Mouse (Mus musculus): ENCODE data around the gene Stub1.
"Not testable (repeated sequence)": the region's sequence is repeated elsewhere in the genome, so short reads cannot be mapped to it uniquely, and the experiment has no call there.

Gene Stub1

GRCm38 (mm10) chr17:25825311-25825710 lies 7.9 kb downstream of the Stub1 start:
- in situ Hi-C loops (cut with MboI, MseI) = no loop called here

- in situ Hi-C loops (cut with MboI, MseI) = no loop called here
Observed at GRCm38 (mm10) chr17:25824362-25825142, 8.7 kb downstream of the Stub1 start.

DNA sequence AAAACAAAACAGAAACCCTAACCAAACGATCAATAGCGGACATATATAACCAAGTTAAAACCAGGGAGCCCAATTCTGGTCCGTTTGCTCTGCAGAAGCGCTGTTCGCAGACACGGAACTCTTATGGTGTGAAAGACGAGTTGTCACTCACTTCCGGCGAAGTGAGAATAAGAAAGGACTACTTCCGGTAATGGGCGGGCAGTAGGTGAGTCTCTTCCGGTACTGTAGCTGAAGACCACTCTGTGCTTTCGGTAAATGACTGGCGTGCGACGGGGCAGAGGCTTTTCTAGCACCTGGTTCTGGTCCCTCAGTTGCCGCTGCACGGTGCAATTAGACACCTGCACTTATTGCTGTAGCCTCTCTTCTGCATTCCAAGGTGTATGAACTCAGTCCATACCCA lies 9.8 kb downstream of the Stub1 start, which contains the start of gene Wdr24:
Gene Wdr24 (plus strand): TSS at position 176 of the 400 bp plus-strand sequence.
- in situ Hi-C loops (cut with MboI, MseI) = no loop called here

- in situ Hi-C loops (cut with MboI, MseI) = no loop called here
Observed at GRCm38 (mm10) chr17:25818851-25819780, 14.1 kb downstream of the Stub1 start.

GRCm38 (mm10) chr17:25817662-25818061 lies 15.5 kb downstream of the Stub1 start:
- in situ Hi-C loops (cut with MboI, MseI) = no loop called here

DNA sequence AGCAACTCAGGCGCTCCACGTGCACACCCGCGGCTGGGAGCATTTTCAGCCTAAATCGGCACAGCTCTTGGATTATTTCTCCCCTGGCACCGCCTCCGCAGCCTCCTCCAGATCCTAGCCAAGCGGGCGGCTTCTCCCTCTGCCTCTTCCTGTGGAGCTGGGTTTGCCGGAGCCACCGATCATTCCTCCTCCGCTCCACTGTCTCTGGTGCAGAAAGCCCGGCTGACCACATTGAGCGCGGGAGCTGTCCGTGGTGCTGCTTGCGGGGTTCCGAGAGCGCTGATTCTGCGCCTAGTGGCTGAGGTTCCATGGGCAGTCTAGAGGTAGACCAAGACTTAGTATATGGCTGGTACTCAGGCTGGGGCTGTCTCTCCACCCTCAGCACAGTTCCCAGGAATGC lies 19.7 kb downstream of the Stub1 start:
- in situ Hi-C loops (cut with MboI, MseI) = no loop called here

- in situ Hi-C loops (cut with MboI, MseI) = no loop called here
Observed at GRCm38 (mm10) chr17:25810890-25811289, 22.3 kb downstream of the Stub1 start.

GRCm38 (mm10) chr17:25809606-25810340 lies 23.4 kb downstream of the Stub1 start:
- in situ Hi-C loops (cut with MboI, MseI) = no loop called here

- in situ Hi-C loops (cut with MboI, MseI) = no loop called here
Observed at GRCm38 (mm10) chr17:25808789-25809605, 24.2 kb downstream of the Stub1 start, which contains the start of gene Fbxl16. Gene Fbxl16, plus strand, starts transcription at chr17:25809085.

DNA sequence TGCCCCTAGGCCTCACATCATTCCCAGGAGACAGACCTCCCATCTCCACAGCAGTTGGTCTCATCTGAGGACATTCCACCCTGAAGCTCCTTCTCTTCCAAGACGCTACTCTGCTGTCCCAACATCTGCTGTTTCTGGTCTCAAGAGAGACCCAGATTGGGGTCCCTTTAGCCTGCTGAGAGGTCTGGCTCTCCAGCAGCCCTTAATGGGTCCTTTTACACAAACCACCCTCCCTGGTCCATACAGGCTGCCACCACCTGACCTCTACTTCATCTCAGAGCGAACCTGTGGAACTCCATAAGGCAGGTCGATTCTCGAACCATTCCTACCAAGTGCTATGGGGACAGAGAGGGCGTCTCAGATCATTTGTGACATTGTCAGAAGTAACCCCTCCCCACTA lies 25.2 kb downstream of the Stub1 start:
- in situ Hi-C loops (cut with MboI, MseI) = no loop called here

DNA sequence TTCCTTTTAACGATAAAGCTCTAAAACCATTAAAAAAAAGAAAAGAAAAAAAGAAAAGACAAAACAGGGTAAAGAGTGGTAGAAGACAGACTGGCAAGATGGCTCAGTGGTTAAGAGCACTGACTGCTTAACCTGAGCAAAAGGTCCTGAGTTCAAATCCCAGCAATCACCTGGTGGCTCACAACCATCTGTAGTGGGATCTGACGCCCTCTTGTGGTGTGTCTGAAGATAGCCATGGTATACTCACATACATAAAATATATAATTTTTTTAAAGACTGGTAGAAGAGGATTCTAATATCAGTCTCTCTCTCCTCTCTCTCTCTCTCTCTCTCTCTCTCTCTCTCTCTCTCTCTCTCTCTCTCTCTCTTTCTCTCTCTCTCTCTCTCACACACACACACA lies 25.8 kb downstream of the Stub1 start:
- in situ Hi-C loops (cut with MboI, MseI) = not testable (repeated sequence)

DNA sequence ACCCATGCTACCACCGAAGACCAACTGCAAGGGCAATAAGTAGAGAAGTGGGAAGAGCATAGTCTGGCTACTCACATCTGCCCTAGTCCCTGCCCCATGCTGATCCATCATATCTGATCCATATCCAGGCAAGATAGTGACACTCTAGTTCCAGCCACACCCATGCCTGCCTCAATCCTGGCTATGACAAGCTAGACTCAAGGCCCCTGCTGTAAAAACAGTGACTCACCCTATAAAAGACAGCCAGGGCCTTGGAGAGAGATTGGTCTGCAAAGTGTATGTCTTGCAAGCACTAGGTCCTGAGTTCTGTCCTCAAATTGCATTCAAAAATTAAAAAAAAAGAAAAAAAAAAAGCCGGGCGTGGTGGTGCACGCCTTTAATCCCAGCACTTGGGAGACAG lies 26.7 kb downstream of the Stub1 start:
- in situ Hi-C loops (cut with MboI, MseI) = no loop called here

GRCm38 (mm10) chr17:25802825-25803517 lies 30.2 kb downstream of the Stub1 start:
- in situ Hi-C loops (cut with MboI, MseI) = loop anchor here (5.0 kb wide), 1 partner anchor 66 kb away; the partner anchor contains the start of gene Mslnl

DNA sequence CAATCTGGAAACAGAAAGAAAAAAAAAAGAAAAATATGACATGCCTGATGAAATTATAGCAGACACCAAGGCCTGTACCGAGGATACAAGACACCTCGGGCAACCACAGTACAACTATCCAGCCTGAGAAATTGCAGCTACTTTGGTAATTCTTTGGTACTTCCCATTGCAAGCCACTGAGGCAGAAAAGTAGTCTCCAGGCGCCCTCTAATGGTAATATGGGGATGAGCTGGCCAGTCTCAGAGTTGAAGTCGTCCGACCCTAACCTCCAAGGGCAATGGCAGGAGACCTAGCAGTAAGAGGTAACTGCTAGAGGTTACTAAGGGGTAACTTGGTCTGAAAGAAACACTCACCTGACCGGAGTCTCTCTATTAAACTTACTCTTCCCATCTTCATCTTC lies 32.2 kb downstream of the Stub1 start:
- in situ Hi-C loops (cut with MboI, MseI) = loop anchor here (5.0 kb wide), 1 partner anchor 64 kb away; the partner anchor contains the start of gene Mslnl

- in situ Hi-C loops (cut with MboI, MseI) = no loop called here
Observed at GRCm38 (mm10) chr17:25796951-25797369, 36.2 kb downstream of the Stub1 start, which contains the start of gene Metrn. Gene Metrn, minus strand, starts transcription at chr17:25797136.

GRCm38 (mm10) chr17:25796211-25796771 lies 36.9 kb downstream of the Stub1 start:
- in situ Hi-C loops (cut with MboI, MseI) = no loop called here

DNA sequence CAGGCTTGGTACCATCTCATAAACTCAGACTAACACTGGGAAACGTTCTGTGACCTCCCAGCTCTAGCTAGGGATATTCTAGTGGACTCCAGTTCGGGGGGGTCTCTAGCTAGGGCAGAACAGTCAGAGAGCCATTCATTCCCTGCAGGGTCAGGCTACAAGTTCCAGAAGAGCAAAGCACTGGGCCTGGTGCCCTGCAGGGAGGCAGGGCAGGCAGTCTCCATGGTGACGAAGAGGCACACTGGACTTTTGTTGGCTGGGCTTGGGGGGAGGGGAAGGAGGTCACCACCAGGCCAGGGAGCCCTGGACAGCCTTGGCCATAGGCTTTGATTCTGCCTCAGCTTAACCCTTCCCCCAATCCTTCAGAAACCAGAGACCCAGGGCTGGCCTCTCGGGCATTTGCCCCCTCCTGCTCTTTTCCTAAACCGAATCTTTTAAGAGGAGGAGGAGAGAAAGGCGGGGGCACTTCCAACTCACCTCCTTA lies 37.6 kb downstream of the Stub1 start, which contains the start of gene AC134908.4:
Gene AC134908.4 (minus strand): TSS at position 51 of the 484 bp plus-strand sequence.
- in situ Hi-C loops (cut with MboI, MseI) = no loop called here

DNA sequence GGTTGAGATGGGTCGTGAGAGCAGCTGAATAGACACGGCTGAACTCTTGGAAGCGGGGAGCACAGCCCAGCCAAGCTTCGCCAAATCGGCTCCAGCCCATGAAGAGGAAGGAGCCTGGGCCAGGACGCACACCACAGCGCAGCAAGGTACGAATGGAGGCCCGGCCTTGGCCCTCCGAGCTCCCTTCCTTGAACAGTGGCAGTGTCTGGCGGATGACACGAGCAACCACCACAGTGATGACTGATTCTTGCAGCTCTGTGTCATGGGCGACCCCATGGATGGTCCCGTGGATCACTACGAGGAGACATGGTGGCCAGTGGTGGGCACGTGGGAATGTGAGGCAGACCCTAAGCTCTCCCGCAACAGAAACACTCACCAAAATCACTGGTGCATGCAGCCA lies 38.2 kb downstream of the Stub1 start:
- in situ Hi-C loops (cut with MboI, MseI) = no loop called here

DNA sequence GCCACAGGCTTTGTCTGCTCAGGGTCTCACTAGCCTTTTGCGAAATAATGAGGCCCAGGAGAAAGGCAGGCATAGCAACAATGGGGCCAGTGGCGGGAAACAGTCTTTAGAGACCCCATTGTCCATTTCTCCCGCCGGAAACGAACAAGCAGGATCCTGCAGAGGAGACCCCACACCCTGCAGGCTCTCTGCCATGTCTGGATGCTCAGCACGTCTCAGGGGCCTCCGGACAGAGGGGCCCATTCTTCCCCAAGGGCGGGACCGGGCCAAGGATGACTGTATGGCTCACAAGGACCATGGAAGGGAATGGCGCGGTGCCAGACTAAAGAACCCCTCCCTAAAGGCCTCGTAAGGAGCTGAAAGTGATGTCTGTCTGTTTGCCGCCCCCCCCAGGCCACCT lies 39.0 kb downstream of the Stub1 start:
- in situ Hi-C loops (cut with MboI, MseI) = no loop called here
